Mouse (Mus musculus): ENCODE data around the gene Cux1. TPM values are rescaled to one million over a fixed set of nuclear protein-coding genes. Genes with fewer than 3 reads are reported as not detected.

Gene Cux1
- polyA plus RNA-seq, 1 experiment: 68.0 TPM

DNA sequence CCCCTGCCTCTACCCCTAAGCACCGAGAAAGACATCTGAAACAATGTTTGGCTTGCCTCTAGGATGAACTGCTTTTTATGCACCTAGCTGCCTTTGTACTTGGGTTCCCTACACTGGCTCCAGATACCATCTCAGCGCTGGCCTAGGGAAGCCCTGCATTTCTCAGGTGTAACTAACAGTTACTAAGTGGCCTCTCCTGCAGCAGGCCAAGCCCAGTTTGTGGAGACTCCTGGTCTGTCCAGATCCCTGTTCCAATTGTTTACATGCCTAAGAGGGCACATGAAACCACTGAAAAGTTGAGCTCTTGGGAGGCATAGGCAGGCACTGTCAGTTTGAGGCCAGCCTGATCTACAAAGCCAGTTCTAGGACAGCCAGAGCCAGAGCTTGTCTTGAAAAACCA lies 173.7 kb downstream of the Cux1 start:
- Histone ChIP-seq H3K27ac (ENCODE audit: insufficient read depth, low read length) (no peak overlapping the region), H3K4me3 (ENCODE audit: insufficient read depth, low read length) (no peak overlapping the region), H3K4me1 (ENCODE audit: control insufficient read depth, insufficient read depth, low read length) (no peaks in the 10 kb centered on the region)
- no peak for TF ChIP-seq CTCF (IDR thresholded peaks at IDR 0.05; ENCODE audit: extremely low read depth, insufficient read depth, low read length)
- TF ChIP-seq POLR2A (IDR thresholded peaks at IDR 0.05; ENCODE audit: extremely low read depth, insufficient read depth, low read length): no peak

DNA sequence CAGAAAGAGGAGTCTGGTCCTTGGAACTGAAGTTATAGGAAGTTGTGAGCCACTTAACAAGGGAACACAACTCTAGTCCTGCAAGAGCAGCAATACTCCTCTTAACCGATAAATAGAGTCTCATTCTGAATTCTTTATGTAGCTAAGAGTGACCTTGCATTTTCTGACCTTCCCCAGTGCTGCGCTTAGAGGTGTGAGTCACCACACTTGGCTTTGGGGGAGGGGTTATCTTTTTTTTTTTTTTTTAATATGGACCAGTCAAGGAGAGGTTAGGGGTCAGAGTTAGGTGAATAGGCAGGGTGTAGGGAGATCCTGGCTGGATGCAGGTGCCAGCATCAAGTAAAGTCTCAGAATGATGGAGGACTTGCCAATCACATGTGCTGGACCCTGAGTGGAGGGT lies 180.5 kb downstream of the Cux1 start:
- Histone ChIP-seq H3K27ac (ENCODE audit: insufficient read depth, low read length) (no peak overlapping the region), H3K4me1 (ENCODE audit: control insufficient read depth, insufficient read depth, low read length) (no peaks in the 10 kb centered on the region), H3K4me3 (ENCODE audit: insufficient read depth, low read length) (no peak overlapping the region)
- no peak for TF ChIP-seq POLR2A (IDR thresholded peaks at IDR 0.05; ENCODE audit: extremely low read depth, insufficient read depth, low read length)
- no peak for TF ChIP-seq CTCF (IDR thresholded peaks at IDR 0.05; ENCODE audit: extremely low read depth, insufficient read depth, low read length)

DNA sequence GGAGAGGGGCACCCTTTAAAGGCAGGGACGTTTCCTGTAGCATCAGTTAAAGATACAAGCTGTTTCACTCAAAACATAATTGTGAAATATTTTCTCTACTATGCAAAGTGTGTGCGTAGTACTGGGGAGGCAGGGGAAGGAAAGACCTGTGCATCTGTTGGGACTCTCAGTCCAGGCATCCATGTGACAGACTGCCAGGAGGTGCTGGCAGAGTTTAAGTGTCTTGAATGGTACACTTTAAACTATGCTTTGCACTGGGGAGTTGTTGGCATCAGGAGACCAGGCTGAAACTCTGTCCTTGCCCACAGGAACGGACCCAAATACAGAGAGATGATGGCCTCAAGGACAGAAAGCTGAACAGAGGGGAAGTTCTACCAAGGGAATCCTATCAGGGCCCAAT lies 182.1 kb downstream of the Cux1 start:
- TF ChIP-seq CTCF (IDR thresholded peaks at IDR 0.05; ENCODE audit: extremely low read depth, insufficient read depth, low read length) (no peak), POLR2A (IDR thresholded peaks at IDR 0.05; ENCODE audit: extremely low read depth, insufficient read depth, low read length) (no peak)
- Histone ChIP-seq H3K27ac (ENCODE audit: insufficient read depth, low read length) (no peak overlapping the region), H3K4me3 (ENCODE audit: insufficient read depth, low read length) (no peak overlapping the region), H3K4me1 (ENCODE audit: control insufficient read depth, insufficient read depth, low read length) (no peaks in the 10 kb centered on the region)

DNA sequence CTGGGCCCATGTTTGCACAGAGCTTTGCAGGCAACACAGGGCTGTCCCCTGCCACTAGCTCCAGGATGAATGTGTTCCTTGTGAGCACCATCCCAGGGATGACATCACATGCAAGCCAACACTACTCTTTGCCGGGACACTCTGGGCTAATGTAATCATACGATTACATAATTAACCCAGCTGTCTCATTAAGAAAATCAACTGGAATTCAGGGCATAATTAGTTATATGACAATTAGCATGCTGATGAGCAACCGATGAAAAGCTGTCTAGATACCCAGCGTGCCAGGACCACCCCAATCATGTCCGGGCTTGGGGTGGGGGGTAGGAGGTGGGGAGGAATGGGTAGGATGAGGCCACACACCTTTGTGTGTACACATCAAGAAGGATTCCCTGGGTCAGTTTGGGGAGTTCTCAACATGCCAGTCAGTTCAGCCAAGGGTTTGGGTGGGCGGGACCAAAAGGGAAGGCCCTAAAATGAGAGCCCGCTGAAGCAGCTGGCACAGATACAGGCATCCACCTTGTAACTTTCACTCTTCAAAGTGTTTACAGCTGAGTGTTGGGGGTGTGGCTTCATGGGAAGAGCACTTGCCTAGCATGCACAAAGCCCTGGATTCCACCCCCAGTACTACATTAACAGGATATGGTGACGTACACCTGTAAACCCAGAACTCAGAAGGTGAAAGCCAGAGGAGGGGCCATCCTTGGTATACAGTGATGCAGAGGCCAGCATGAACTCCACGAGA lies 184.9 kb downstream of the Cux1 start:
- H3K4me3 ChIP-seq (ENCODE audit: insufficient read depth, low read length): no peak overlapping the region
- H3K4me1 ChIP-seq (ENCODE audit: control insufficient read depth, insufficient read depth, low read length): no peaks in the 10 kb centered on the region
- no peak for TF ChIP-seq POLR2A (IDR thresholded peaks at IDR 0.05; ENCODE audit: extremely low read depth, insufficient read depth, low read length)
- no peak for TF ChIP-seq CTCF (IDR thresholded peaks at IDR 0.05; ENCODE audit: extremely low read depth, insufficient read depth, low read length)
- no peak overlapping the region for H3K27ac ChIP-seq (ENCODE audit: insufficient read depth, low read length)

DNA sequence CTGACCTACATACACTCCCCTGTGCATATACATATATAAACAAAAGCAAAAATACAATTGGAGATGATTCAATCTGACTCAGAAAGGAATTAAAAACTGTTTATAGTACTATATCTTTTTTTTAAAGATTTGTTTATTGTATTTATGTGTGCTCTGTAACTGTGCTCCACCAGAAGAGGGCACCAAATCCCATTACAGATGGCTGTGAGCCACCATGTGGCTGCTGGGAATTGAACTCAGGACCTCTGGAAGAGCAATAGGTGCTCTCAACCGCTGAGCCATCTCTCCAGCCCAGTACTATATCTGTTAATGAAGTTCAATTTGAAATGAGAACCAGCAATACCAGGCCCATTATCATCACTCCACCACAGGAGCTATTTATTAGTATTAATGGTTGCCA lies 187.9 kb downstream of the Cux1 start:
- TF ChIP-seq POLR2A (IDR thresholded peaks at IDR 0.05; ENCODE audit: extremely low read depth, insufficient read depth, low read length) (no peak), CTCF (IDR thresholded peaks at IDR 0.05; ENCODE audit: extremely low read depth, insufficient read depth, low read length) (no peak)
- Histone ChIP-seq H3K27ac (ENCODE audit: insufficient read depth, low read length) (no peak overlapping the region), H3K4me3 (ENCODE audit: insufficient read depth, low read length) (no peak overlapping the region), H3K4me1 (ENCODE audit: control insufficient read depth, insufficient read depth, low read length) (no peaks in the 10 kb centered on the region)

DNA sequence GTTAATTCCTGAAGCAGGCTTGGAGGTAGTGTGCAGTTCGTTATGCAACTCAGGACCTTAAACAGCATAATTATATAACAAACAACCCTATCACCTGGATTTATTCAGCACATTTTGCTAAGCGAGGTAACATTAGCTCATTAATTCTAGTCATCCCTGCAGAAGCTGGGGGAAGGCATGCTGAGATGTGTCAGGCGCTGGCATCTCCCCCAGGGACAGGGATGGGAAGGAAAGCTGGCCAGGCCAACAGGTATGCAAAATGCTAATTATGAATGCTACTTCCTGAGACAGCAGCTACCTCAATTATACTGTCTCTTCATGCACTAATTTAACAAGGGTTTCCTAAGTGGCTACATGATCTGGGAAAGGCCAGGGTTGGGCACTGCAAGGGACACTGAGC lies 190.2 kb downstream of the Cux1 start:
- H3K4me1 ChIP-seq (ENCODE audit: control insufficient read depth, insufficient read depth, low read length): no peaks in the 10 kb centered on the region
- H3K27ac ChIP-seq (ENCODE audit: insufficient read depth, low read length): no peak overlapping the region
- TF ChIP-seq CTCF (IDR thresholded peaks at IDR 0.05; ENCODE audit: extremely low read depth, insufficient read depth, low read length) (no peak), POLR2A (IDR thresholded peaks at IDR 0.05; ENCODE audit: extremely low read depth, insufficient read depth, low read length) (no peak)
- H3K4me3 ChIP-seq (ENCODE audit: insufficient read depth, low read length): no peak overlapping the region

DNA sequence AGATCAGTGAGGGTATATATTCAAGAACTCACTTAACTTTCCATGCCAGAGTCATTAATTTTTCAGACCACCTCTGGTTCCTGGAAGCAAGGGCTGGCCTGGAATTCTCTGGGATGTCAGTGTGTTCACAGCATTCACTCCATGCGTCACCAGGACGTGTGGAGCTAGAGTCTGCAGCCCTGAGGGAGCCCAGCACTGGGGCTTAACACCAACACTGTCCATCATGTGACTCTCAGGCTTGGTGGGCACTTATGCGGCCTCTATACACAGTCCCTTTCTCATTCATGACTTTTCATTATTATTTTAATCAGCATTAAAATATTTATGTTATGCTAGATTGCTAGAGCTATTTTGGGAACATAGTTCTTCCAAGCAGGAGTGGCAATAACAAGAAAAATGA lies 191.9 kb downstream of the Cux1 start:
- no peak overlapping the region for H3K27ac ChIP-seq (ENCODE audit: insufficient read depth, low read length)
- TF ChIP-seq POLR2A (IDR thresholded peaks at IDR 0.05; ENCODE audit: extremely low read depth, insufficient read depth, low read length) (no peak), CTCF (IDR thresholded peaks at IDR 0.05; ENCODE audit: extremely low read depth, insufficient read depth, low read length) (no peak)

DNA sequence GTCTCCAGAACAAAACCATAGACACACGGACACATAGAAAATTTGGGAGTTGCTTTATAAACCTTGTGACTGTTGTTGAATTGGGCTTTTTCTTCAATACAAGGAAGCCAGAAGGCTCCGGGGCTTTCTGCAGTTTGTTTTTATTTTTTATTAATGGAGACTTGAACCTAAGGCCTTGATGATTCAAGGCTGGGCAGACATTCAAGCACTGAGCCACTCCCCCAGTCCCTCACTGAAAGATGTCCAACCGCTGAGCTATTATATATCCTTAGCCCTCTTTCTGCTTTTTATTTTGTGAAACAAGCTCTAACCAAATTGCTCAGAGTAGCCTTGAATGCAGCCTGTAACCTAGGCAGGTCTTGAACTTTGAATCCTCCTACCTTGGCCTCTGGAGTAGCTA lies 195.0 kb downstream of the Cux1 start:
- TF ChIP-seq POLR2A (IDR thresholded peaks at IDR 0.05; ENCODE audit: extremely low read depth, insufficient read depth, low read length) (no peak), CTCF (IDR thresholded peaks at IDR 0.05; ENCODE audit: extremely low read depth, insufficient read depth, low read length) (no peak)
- H3K27ac ChIP-seq (ENCODE audit: insufficient read depth, low read length): no peak overlapping the region
- no peak overlapping the region for H3K4me3 ChIP-seq (ENCODE audit: insufficient read depth, low read length)
- no peaks in the 10 kb centered on the region for H3K4me1 ChIP-seq (ENCODE audit: control insufficient read depth, insufficient read depth, low read length)

More for the DNA sequence above, 191.9 kb downstream of the Cux1 start:
- Histone ChIP-seq H3K4me1 (ENCODE audit: control insufficient read depth, insufficient read depth, low read length) (no peaks in the 10 kb centered on the region), H3K4me3 (ENCODE audit: insufficient read depth, low read length) (no peak overlapping the region)

DNA sequence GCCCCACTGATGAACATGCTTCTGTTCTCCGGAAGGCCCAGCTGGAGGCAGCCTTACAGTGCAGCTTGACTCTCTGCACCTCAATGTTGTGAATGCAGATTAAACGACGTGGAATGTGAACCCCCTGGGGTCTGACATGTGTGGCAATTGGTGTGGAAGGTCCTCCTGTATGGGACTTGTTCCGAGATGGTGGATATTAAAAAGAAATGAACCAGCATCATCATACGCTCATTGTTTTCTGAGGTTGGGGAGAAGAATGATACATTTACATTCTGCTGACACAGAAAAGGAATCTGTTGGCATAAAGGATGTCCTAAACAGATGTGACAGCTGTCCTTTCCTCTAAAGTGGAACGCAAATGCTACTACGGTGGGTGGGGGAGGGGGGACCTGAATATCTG lies 203.9 kb downstream of the Cux1 start:
- H3K4me1 ChIP-seq (ENCODE audit: control insufficient read depth, insufficient read depth, low read length): peaks cover 3% of the 10 kb centered on the region
- no peak overlapping the region for H3K4me3 ChIP-seq (ENCODE audit: insufficient read depth, low read length)

DNA sequence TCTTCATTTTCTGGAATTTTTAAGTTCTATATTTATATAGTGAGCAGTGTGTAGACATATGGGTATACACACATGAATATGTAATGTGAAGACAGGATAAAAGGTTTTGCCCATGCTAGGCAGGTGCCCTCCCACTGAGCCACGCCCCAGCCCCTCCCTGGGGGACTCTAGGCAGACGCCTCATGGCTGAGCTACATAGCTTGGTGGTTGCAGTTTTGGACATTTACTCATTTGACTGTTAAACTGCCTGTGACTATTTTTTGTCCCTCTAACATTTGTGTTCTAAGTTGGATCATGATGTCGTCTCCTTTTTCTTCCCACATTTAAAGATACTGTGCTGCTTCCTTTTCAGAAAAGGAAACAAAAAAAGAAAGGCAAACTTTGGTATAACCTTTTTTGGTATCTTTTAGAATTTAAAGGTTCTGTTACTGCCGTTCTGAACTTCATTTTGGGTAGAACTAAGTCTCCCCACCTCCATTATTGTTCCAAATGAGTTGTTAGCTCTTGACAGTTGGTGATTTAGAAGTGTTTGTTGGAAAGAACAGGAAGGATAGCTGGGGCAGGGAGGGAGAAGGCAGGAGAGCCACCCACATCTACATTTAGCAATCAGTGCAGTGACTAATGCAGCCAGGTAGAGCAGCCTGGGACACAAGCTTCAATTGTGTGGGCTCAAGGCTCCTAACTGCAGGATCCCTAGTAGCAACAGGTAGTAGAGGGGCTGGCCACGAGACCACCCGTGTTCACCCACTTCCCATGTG lies 204.6 kb downstream of the Cux1 start:
- TF ChIP-seq POLR2A (IDR thresholded peaks at IDR 0.05; ENCODE audit: extremely low read depth, insufficient read depth, low read length) (no peak), CTCF (IDR thresholded peaks at IDR 0.05; ENCODE audit: extremely low read depth, insufficient read depth, low read length) (no peak)
- Histone ChIP-seq H3K4me1 (ENCODE audit: control insufficient read depth, insufficient read depth, low read length) (peaks cover 3% of the 10 kb centered on the region), H3K4me3 (ENCODE audit: insufficient read depth, low read length) (no peak overlapping the region), H3K27ac (ENCODE audit: insufficient read depth, low read length) (0 out of 2 replicates have a peak overlapping the region, but pooled peaks have one; percentile 62)

More for the DNA sequence above, 203.9 kb downstream of the Cux1 start:
- no peak for TF ChIP-seq CTCF (IDR thresholded peaks at IDR 0.05; ENCODE audit: extremely low read depth, insufficient read depth, low read length)
- no peak overlapping the region for H3K27ac ChIP-seq (ENCODE audit: insufficient read depth, low read length)
